Mouse (Mus musculus) spleen, postnatal 36 days (tissue): ENCODE results near the gene Oxld1.
A peak's percentile ranks its signal among the peaks of the same experiment; 100 is the strongest.

Experiments
- DNase-seq, 2 experiments: peaks; one replicate each; pipeline ENCODE4 v3.0.0; 2022; ENCODE audit warnings: low spot score in 2 of 2, mixed read lengths in 1 of 2

Oxld1 gene

DNA sequence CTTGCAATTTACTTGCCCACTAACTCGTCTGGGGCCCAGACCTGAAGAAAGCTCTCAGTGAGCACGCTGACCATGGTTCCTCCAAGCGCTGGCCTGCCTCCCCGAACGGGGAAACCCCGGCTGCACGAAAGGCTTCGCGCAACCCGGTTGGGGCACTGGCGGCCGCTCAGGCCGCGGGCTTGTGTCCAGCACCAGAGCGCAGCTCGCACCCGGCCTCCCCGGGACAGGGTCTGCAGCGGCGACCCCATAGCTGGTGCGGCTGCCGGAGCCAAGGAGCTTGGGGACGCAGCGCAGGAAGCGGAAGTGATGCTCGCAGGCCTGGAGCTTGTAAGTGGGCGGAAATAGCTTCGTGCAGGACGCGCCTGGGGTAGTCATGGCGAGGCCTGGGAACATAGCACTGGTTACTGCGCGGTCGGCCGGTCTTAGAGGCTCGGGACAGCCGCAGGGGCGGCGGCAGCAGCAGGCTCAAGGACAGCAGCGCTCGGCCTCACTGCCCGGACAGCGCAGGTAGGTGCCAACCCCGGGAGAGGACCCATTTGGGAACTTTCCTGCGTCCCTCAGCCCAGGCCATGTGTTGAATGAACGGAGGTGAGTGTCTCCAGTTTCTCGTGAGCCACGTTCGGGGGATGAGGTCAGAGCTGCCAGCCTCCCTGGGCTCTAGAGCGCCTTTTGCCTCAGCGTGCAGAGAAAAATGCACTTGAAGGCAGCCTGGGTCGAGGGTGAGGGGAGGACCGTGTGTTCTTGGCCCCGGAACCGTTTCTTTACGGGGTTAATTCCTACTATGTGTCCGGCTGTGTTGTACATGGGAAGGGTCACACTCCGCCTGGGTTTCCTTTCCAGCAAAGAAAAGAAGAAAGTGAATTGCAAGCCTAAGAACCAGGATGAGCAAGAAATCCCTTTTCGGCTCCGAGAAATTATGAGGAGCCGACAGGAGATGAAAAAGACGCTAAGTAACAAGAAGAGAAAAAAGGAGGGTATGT lies at the start of gene Oxld1, which contains the start of gene Ccdc137:
Gene Oxld1 (minus strand): TSS at position 297 of the 980 bp plus-strand sequence.
Gene Ccdc137 (plus strand): TSS at position 344 of the 980 bp plus-strand sequence.
- DNase-seq, result peak; percentile 71 to 76

DNA sequence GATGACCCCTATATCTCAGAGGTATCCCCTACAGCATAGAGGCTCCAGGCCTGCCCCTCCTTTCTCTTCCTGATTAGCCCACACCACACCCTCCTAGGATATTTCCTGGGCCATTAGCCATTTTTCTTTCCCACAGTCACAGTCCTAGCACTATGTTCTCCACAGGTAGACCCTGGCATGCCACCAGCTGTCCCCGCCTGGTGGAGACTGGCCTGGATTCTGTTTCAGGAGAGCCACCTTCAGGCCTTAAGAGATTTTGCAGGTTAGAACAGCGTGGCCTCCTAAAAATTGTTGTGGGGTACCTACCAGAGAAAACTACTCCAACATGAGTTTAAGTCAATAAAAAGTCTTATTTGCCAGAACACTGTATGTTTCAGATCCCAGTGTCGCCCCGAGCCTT lies 49.0 kb upstream of the Oxld1 start:
- no peak for DNase-seq

DNA sequence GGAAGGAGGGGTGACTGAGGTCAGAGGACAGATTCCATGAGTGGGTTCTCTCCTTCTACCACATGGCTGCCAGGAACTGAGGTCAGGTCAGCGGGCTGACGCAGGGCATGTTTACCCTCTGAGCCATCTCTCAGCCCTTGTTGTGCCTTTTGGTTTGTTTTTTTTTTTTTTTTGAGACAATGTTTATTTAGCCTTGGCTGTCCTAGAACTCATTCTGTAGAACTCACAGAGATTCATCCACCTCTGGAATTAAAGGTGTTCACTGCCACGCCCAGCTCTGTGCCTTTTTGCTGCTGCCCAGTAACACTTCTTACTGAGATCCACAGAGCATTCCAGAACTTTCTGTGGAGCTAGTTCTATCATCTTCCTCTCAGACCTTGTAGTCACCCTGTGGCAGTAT lies 47.8 kb upstream of the Oxld1 start:
- no peak for DNase-seq

DNA sequence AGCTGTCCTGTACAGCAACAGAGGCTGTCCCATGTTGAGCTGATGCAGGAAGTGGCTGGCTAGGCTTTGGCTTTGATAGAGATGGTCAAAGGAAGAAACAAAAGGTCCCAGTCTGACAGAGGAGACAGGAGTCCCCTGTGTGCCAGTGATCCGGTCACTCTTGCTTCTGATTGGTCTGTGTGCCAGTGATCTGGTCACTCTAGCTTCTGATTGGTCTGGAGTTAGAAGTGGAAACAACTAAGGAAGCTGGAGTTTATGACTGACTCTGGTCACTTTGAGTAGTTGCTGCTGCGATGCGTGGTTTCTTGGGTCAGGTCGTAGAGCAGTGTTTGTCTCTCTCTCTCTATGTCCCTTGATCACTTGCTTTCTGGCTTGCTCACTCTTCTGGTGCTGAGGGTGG lies 43.8 kb upstream of the Oxld1 start:
- DNase-seq, result no peak

DNA sequence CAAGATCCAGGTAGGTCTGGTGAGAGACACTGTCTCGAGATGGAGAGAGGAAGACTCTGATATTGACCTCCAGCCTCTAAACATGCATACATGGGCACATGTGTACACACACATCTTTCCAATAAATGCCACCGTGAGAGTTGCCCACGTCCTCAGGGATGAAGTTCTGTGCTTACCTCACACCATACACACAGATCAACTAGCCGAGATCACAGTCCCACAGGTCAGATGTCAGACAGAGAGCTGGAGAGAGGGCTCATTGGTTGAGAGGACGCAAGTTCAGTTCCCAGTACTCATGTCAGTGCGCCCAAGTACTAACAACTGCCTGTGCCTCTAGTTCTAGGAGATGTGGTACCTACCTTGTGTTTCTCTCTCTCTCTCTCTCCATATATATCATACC lies 43.1 kb upstream of the Oxld1 start:
- no peak for DNase-seq

DNA sequence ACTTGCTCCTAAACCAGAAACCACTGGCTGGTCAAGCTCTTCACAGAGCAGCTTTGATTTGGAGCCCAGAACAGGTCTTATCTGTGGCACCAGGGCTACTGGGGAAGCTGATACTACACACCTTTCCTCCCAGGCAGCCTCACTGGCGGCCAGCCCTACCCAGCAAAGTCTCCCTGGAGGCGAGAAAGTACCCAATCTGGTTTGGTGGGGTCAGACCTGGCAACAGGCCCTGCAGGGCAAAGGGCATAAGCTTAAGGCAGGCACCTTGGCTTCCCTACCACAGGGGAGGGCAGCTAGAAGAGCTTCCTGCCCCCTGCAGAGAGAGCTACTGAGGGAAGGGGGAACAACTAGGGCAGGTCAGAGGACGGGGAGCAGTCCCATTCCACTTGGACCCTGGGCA lies 42.5 kb upstream of the Oxld1 start:
- DNase-seq, result no peak

DNA sequence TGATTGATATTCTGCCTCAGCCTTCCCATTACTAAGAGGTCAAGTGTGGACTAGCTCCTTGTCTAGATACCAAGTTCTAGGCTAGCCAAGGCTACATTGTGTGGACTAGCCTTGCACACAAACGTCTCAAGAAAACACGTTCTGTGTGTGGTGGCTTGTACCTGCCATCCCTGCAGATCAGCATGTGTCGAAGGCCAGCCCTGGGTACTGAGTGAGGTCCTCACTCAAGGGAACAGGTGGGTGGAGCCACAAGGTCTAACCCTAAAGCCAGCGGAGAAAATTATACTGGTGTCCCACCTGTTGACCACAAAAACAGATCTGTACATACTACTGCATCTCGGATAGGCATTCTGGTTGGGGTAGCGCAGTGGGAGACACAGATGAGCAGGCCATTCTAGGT lies 42.0 kb upstream of the Oxld1 start:
- no peak for DNase-seq

DNA sequence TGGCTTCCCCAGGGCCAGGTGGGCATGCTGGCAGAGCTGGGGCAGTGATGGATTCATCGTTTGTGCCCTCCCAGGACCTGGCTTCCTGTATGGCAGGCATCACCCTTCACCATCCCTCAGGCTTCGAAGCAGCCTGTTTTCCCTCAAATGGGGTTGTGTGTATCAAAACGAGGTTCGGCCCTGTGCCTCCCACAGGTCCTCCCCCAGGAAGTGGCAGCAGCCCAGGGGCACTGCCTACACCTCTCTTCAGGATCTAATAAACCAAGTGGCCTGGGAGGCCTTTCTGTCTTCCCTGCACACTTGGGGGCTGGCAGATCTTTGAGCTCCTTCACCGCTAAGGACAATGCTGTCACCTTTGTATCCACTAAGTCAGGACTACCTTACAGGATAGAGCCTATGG lies 41.0 kb upstream of the Oxld1 start:
- no peak for DNase-seq

DNA sequence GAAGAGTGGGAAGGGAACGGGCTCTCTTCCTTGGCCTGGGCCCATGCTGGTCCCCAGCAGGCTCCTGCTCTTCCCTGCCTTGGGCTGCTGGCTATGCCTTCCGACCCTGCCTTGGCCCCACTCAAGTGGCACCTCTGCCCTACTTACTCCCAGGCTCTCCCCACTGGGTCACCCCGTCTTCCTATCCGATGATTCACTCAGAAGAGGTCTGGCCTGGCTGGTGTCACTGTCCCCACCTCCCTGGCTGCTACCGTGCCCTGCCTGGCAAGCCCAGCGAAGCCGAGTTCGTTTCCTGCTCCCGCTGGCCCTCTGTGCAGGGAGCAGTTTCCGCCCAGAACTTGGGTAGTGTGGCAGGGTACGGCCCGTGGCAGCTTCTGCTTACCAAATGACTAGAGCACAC lies 40.4 kb upstream of the Oxld1 start:
- no peak for DNase-seq

DNA sequence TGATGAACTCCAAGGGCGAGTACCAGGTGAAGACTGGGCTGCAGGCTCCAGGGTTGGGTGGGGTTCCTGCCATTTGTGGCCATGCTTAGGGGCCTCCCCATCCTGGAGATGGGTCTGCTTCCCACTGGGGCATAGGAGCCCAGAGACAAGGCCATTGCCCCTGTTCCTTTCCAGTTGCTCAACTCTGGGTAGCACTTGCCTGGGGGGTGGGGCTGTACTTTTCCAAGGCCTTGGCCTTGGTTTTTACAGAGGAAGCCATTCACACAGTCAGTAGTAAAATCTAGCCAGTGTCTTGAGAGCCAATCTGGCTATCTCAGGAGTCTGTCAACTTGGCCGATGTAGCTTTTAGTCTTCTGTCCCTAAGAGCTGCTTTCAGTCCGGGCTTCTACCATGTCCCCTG lies 39.6 kb upstream of the Oxld1 start:
- no peak for DNase-seq

DNA sequence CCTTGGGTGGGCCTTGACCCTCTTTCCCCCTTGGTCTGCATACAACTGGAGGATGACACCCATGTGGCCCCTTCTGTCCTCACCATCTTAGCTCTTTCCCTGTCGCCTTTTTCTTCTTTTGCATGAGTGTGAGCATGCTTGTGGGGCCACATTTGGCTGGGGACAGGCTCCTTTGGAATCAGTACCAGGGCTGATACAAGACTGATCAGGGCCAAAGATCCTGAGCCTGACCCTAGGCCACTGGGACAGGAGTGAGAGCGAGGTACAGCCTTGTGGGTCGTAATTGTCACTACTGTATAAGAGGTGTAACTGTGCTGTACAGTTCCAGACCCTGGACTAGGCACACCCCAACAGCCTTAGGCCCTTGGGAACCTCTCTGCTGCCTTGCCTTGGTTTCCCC lies 36.0 kb upstream of the Oxld1 start:
- DNase-seq, result no peak

DNA sequence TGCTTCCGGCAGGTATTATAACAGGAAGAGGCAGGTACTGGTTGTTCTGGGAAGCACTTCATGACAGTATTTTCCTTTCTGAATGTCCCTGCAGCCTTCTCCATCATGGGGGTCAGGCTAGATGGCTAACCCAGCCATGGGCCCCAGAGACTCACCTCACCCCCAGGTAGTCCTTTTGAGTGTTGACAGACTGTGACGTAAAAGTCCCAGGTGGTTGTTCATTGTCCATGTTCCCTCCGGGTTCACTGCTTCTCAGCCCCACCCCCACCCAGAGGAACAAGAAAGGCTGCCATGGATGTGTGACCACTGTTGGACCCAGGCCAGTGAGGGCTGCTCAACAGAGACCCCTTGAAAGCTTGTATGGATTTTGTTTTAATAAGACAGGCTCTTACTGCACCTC lies 35.5 kb upstream of the Oxld1 start:
- no peak for DNase-seq

DNA sequence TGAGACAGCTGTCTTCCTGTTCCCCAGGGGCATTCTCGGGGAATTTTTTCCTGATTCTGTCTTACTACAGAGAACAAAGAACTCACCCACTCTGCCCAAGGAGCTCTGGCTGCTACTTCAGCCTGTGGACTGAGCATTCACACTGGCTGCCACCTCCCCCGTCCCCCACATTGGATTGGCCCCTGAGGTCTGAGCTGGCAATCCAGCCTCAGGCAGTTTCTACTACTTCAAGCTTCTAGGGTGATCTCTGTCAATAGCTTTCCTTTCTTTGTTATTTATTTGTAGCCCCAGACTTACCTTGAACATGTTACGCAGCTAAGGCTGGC lies 35.0 kb upstream of the Oxld1 start:
- no peak for DNase-seq

DNA sequence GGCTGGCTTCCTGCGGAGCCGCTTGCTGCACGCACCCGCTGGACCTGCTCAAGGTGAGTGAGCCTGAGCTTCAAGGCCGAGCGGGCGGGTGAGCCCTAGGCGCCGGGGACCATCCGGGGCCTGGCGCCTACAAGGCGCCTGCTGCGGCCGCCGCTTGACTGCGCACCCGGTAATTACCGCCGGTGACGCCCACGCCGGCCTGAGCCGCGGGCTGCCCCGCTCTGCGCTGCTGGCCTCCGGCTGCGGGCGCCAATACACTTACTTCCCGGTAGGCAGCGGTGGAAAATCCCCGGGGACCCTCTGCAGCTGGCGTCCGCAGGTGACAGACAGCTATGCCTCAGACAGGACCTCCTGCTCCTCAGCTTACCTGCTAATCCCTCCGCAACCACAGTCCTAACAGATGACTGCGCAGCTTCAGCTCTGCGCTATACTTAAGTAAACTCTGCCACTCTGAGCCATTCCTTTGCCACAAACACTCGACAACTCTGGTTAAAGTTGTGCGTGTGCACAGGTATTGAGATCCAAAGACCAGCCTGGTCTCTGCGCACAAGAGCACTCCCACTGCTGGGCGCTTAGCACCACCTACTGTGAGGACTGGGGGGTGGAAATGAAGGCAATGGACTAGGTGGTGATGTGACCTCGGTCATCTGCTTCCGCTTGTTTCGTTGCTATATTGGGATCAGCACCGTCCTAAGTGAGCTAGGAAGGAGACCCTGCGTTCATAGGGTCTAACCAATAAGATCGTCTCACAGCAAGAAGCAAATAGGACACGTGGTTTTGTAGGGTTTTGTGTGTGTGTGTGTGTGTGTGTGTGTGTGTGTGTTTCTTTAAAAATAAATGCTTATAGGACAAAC lies 34.4 kb upstream of the Oxld1 start:
- DNase-seq, result peak; percentile 43 to 60

DNA sequence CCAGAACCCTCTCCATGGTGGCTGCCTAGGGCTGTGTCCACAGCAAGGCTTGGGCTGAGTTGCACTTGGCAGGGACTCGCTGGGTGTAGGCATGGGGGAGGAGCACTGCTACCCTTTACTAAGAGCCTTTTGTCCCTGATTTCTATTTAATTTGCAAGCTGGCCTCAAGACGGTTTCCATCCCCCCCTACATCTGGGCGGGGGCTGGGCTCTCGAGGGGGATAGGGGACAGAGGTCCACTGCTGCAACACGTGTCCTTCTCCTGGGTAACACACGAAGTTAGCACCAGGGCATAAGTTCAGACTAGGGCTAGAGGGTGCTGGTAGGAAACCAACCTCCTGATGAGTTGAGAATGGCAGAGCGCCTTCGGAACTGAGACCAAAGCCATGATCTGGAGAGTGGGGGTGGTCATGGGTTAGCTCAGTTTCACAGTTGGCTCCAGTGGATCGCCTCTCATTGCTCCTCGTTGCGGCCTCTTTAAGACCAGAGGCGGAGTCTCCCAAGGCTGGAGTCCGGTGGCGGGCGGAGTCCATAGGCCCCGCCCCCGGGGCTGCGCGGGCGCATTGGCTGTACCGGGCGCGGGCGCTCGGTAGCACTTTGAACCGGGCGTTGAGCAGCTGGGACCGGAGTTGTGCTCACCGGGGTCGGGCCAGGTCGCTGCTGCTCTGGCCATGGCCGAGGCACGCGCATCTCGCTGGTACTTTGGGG lies 33.6 kb upstream of the Oxld1 start, which contains the start of gene Slc25a10:
Gene Slc25a10 (plus strand): TSS at position 524 of the 707 bp plus-strand sequence.
- DNase-seq, result peak; percentile 85 to 89

DNA sequence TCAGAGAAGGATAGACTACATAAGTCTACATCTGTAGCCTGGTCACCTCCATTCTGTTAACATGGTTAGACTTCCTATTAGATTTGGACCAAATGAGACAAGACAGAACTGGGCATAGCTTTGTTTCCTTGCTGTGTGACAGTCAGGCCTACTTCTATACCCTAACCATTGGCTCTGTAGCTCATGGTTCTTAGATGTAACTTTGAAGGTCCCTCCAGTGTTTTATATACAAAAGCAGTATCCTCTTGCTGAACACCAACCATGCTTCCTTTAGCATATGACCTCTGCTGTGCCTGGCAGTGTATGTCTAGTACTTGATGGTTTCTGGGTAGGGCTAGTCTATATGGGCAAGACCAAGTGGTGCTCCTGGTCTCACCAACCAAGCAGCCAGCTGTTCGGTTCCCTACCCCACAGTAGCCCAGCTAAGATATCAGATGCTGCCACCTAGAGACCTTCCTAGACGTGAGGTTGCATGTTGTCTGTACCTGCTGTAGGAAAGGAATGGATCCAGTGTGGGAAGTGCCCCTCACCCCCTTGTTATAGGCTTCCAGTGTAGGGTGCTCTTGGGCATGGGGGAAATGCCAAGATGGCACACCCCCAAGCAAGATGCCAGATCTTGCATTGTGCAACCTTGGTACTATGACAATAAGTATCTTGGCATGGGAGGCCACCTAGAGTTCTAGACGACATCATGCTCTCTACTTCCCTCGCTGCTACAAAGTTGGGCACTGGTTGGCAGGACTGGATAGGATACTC lies 32.6 kb upstream of the Oxld1 start:
- no peak for DNase-seq

DNA sequence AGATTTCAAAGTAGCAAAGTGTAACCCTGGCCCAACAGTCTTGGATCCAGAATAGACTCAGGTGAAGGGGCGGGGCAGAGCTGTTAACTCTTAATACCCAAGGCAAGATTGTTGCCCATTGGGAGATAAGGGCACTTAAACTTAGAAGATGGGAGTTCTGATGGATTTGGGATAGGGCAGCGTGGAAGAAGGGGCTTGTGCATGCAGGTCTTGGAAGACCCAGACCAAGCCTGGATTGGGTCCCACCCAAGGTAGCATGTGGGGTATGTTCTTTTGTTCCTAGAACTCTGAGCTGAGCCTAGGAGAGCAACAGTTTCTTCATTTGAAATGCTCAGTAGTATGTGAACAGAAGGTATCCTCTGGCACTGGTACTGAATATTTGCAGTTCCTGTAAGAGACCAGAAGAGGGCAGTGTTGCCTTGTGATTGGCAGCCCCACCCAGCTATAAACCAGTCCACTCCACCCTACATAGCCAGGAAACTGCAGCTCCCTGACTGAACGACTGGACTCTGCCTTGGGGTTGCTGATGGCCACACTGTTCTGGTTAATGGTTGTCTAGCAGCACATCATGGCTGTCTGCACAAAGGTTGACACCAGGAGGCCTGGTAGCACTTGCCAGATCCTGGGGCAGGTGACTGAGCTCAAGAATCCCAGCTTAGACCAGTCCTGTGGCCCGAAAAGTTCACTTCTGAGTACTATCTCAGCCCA lies 31.3 kb upstream of the Oxld1 start:
- DNase-seq, result peak; percentile 67 to 77

DNA sequence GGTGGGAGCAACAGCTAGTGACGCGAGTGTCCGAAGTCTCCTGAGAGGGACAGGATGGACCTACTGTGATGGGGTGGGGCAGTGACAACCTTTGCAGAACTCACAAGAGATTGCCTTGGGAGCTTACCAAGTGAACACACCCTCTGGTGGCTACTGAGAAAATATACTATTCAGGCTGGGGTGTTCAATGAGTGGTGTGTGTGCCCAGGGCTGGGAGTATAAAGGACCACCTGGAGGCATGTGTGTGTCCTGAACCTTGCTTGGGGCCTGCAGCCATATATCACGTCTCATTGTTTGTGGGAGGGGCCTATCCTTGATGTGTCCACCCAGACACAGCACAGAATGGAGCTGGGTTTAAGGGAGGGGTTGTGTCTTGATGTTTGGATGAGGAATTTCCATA lies 30.6 kb upstream of the Oxld1 start:
- no peak for DNase-seq

DNA sequence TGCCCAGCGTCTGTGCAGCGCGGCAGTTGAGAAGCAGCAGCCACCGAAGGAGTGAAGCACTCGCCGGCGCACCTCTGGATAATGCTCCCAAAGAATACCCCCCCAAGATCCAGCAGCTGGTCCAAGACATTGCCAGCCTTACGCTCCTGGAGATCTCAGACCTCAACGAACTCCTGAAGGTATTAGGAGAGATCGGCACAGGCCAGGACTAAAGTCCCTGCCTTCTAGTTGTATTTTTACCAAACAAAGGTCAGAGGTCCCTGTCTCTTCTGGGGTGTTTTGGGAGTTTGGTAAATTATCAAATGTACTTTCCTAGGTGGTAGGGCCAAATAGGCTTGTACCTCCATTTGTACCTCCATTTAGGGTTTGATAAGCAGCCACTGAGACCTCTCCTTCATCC lies 27.4 kb upstream of the Oxld1 start:
- DNase-seq, result no peak

DNA sequence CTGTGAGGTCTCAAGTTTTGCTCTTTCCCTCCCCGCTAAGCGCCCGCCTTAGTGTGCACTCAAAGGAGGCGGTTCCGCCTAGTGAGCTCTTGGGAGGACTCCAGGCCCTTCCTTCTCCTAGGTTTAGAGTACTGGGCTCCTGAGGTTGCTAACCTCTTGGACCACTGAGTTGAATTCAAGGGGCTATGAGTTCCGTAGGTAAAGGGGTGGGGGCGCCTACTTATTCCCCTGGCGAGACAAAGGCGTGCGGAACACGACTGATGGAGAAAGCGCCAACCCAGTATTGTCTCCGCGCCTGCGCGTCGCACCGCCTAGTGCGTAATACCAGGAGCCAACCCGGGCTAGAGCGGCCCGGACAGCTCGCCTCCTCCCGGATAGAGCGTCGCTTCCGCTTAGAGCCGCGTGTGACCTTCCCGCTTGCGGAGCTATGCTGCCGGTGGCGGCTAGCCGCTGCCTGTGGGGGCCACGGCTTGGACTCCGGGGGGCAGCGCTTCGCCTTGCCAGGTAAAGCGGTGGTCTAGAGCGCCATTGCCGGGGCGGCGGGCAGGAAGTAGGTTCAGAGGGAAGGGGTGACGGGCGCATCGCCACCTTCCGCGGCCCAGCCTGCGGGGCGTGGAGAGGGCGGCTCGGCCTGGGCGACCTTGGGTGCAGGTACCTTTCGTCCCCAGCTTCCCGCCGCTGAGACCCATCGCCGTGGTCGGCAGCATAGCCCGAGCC lies 26.6 kb upstream of the Oxld1 start, which contains the start of gene Mrpl12:
Gene Mrpl12 (plus strand): TSS at position 349 of the 717 bp plus-strand sequence.
- DNase-seq, result peak; percentile 88 to 91
